Mouse (Mus musculus): ENCODE data around the gene Hs3st4.

DNA sequence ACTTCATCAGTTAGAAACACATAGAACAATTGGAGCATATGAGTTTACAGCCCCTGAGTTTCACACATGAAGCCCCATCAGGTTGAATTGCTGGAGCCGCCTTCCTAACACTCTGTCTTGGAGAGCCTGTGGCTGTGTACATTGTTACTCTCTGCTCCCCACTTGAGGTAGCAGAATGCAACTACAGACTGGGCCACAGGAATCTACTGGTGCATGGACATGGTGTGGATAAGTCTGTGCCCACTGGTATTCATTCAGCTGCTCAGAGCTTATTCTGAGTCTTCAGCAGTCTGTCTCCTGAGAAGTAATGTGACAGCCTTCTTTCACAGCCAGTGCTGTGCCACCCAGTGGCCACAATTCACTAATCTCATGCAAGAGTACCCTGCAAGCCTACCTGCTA lies 234.3 kb downstream of the Hs3st4 start:
- TF ChIP-seq CTCF (IDR thresholded peaks at IDR 0.05; ENCODE audit: extremely low read depth, insufficient read depth, low read length) = peak; percentile 16; the same call in 1 of the 2 replicates
- TF ChIP-seq POLR2A (IDR thresholded peaks at IDR 0.05; ENCODE audit: extremely low read depth, insufficient read depth, low read length) = no peak
